Mouse (Mus musculus) bone marrow macrophage, adult 2 months (primary cell): ENCODE results near the gene Prune2.

ENCODE experiments used
- CTCF ChIP-seq: IDR thresholded peaks from 2 replicates; pipeline ENCODE4 v1.5.1; 2012; ENCODE audit warnings: low read depth, mild to moderate bottlenecking, low read length, moderate library complexity
- POLR2A ChIP-seq: IDR thresholded peaks from 2 replicates; pipeline ENCODE4 v1.6.1; 2012; ENCODE audit warnings: mild to moderate bottlenecking, low read depth, low read length, borderline replicate concordance

GRCm38 (mm10) chr19:17263181-17263580, 307.3 kb downstream of the Prune2 start:
- TF ChIP-seq CTCF (no peak), POLR2A (no peak)
